Mouse (Mus musculus) midbrain, embryonic 14.5 days (tissue): ENCODE data around the gene Pfdn2. TPM values are rescaled to one million over a fixed set of nuclear protein-coding genes. Genes with fewer than 3 reads are reported as not detected.

Experiments
- polyA plus RNA-seq: library from polyadenylated mRNA; unstranded; fragments of >200 nt; fragmentation: Nextera tagmentation; extraction: Ambion mirVana; gene quantifications from 2 replicates; pipeline ENCODE4 v1.2.1, GENCODE M21; 2014

Pfdn2 gene
- polyA plus RNA-seq, 1 experiment from 2014 or later: 63.0 TPM

Other genes with a start within 250 kb of the Pfdn2 start
- 2.7 and 4.2 TPM in 2 replicates for gene Cfap126, start 231.8 kb upstream of the Pfdn2 start, polyA plus RNA-seq
- 295 and 310 TPM in 2 replicates for gene Sdhc, start 195.1 kb upstream of the Pfdn2 start, polyA plus RNA-seq
- gene Mpz, start 195.0 kb upstream of the Pfdn2 start, polyA plus RNA-seq: 0.39 and 0.51 TPM in 2 replicates
- 20.0 and 20.5 TPM in 2 replicates for gene Pcp4l1, start 149.4 kb upstream of the Pfdn2 start, polyA plus RNA-seq
- gene Nr1i3, start 131.7 kb upstream of the Pfdn2 start, polyA plus RNA-seq: 0.34 and 0.39 TPM in 2 replicates
- 35.3 and 40.4 TPM in 2 replicates for gene Tomm40l, start 123.2 kb upstream of the Pfdn2 start, polyA plus RNA-seq
- gene Apoa2, start 120.6 kb upstream of the Pfdn2 start, polyA plus RNA-seq: 3.3 and 4.1 TPM in 2 replicates
- 6.6 and 28.4 TPM in 2 replicates for gene Fcer1g, start 111.3 kb upstream of the Pfdn2 start, polyA plus RNA-seq
- 3.3 and 4.1 TPM in 2 replicates for gene Adamts4, start 95.2 kb upstream of the Pfdn2 start, polyA plus RNA-seq
- 185 and 220 TPM in 2 replicates for gene Ndufs2, start 94.3 kb upstream of the Pfdn2 start, polyA plus RNA-seq
- gene B4galt3, start 75.3 kb upstream of the Pfdn2 start, polyA plus RNA-seq: 101 and 105 TPM in 2 replicates
- 43.2 and 46.8 TPM in 2 replicates for gene Ppox, start 64.5 kb upstream of the Pfdn2 start, polyA plus RNA-seq
- 92.6 and 98.9 TPM in 2 replicates for gene Usp21, start 57.7 kb upstream of the Pfdn2 start, polyA plus RNA-seq
- gene Ufc1, start 50.6 kb upstream of the Pfdn2 start, polyA plus RNA-seq: 120 and 132 TPM in 2 replicates
- gene Dedd, start 16.5 kb upstream of the Pfdn2 start, polyA plus RNA-seq: 49.0 and 61.5 TPM in 2 replicates
- 39.1 and 45.0 TPM in 2 replicates for gene Nit1, start within 50 bp of the Pfdn2 start, polyA plus RNA-seq
- gene Klhdc9, start 15.1 kb downstream of the Pfdn2 start, polyA plus RNA-seq: 3.6 and 3.7 TPM in 2 replicates
- 1.4 and 1.6 TPM in 2 replicates for gene Nectin4, start 24.4 kb downstream of the Pfdn2 start, polyA plus RNA-seq
- 0.09 and 0.42 TPM in 2 replicates for gene Arhgap30, start 43.3 kb downstream of the Pfdn2 start, polyA plus RNA-seq
- 207 and 236 TPM in 2 replicates for gene Usf1, start 65.6 kb downstream of the Pfdn2 start, polyA plus RNA-seq
- gene Tstd1, start 73.2 kb downstream of the Pfdn2 start, polyA plus RNA-seq: 5.7 and 6.2 TPM in 2 replicates
- 3.3 and 8.1 TPM in 2 replicates for gene F11r, start 91.9 kb downstream of the Pfdn2 start, polyA plus RNA-seq
- 28.2 and 33.5 TPM in 2 replicates for gene Alyref2, start 157.8 kb downstream of the Pfdn2 start, polyA plus RNA-seq
- gene Itln1, start 189.6 kb downstream of the Pfdn2 start, polyA plus RNA-seq: not detected in 2 replicates
- gene Cd244a, start 213.5 kb downstream of the Pfdn2 start, polyA plus RNA-seq: 0.07 TPM in 1 of 2 replicates, not detected in the other